Mouse (Mus musculus): ENCODE data around the gene Btnl2.

GRCm38 (mm10) chr17:34373055-34373709 lies 18.6 kb downstream of the Btnl2 start:
- TF ChIP-seq GATA1 (IDR thresholded peaks at IDR 0.05; ENCODE audit: borderline replicate concordance, low read length) (no peak), FLI1 (IDR thresholded peaks at IDR 0.05; ENCODE audit: low read length) (no peak)

Measured in megakaryocyte, embryonic 14.5 days (primary cell).